Comparison of ENCODE assay signal across 10 mouse cellular contexts in genomic region chr4:59330961-59331604, GRCm38 (mm10).
DNase-seq lines count a peak whose midpoint lies in the region; ATAC-seq and TF ChIP-seq lines count a peak whose summit lies in the region.
"Had no signal": no experiment of that assay in that cellular context is flagged by ENCODE, and none has a peak within 500 bp of the region (broad histone marks: within the 10 kb centered on the region; RNA-seq: fewer than 3 reads in every experiment).

No protein-coding gene starts in this region.

- no peak overlapping the region for H3K9ac ChIP-seq in kidney, postnatal 0 days (ENCODE audit: low read depth, low read length)
- H3K9ac ChIP-seq in MEL (ENCODE audit: control insufficient read depth, low read depth, low read length, poor library complexity, severe bottlenecking), result no peak overlapping the region
- H3K9ac ChIP-seq in midbrain, embryonic 15.5 days, result no peak overlapping the region
- H3K9ac ChIP-seq: embryonic facial prominence, embryonic 12.5 days; neural tube, embryonic 12.5 days had no signal

- H3K4me1 ChIP-seq in kidney, postnatal 0 days (replicated peaks; ENCODE audit: insufficient read depth, low read length), result peaks cover 11% of the 10 kb centered on the region
- peaks cover 3 to 11% of the 10 kb centered on the region in 2 experiments for H3K4me1 ChIP-seq in MEL (ENCODE audit: control insufficient read depth in 1 of 2, insufficient read depth in 2 of 2, low read length in 2 of 2)
- H3K4me1 ChIP-seq in embryonic fibroblast, embryonic 13.5 days (ENCODE audit: control insufficient read depth, insufficient read depth, low read length), result peaks cover 8% of the 10 kb centered on the region; the same call in 1 of the 2 replicates
- H3K4me1 ChIP-seq in cerebellum, adult 2 months (ENCODE audit: control insufficient read depth, insufficient read depth, low read length), result no peaks in the 10 kb centered on the region
- H3K4me1 ChIP-seq in midbrain, embryonic 15.5 days, result peaks cover 2% of the 10 kb centered on the region; the same call in 1 of the 2 replicates
- H3K4me1 ChIP-seq: neural tube, embryonic 12.5 days had no signal

- H3K27me3 ChIP-seq in kidney, postnatal 0 days (ENCODE audit: insufficient read depth, low read length), result no peaks in the 10 kb centered on the region
- no peaks in the 10 kb centered on the region for H3K27me3 ChIP-seq in MEL (ENCODE audit: control insufficient read depth in 1 of 2, insufficient read depth in 2 of 2, low read length in 2 of 2)
- no peaks in the 10 kb centered on the region for H3K27me3 ChIP-seq in cerebellum, adult 2 months (ENCODE audit: control insufficient read depth, insufficient read depth, low read length)
- no peaks in the 10 kb centered on the region for H3K27me3 ChIP-seq in midbrain, embryonic 15.5 days (replicated peaks)
- H3K27me3 ChIP-seq: embryonic facial prominence, embryonic 12.5 days; neural tube, embryonic 12.5 days had no signal

- no peaks in the 10 kb centered on the region for H3K79me2 ChIP-seq in MEL (ENCODE audit: control insufficient read depth, insufficient read depth, low read length, poor library complexity)
- H3K79me2 ChIP-seq in macrophage (ENCODE audit: inconsistent target), result no peaks in the 10 kb centered on the region

- DNase-seq in kidney, postnatal 0 days (ENCODE audit: low spot score), result no peak
- no peak for DNase-seq in kidney, adult 11 months
- no peak for DNase-seq in MEL (ENCODE audit: low read depth, low spot score)
- no peak for DNase-seq in cerebellum, adult 2 months
- DNase-seq in T-cell, adult 2 months (ENCODE audit: low spot score), result no peak

- no peak overlapping the region for H3K4me3 ChIP-seq in kidney, postnatal 0 days (replicated peaks; ENCODE audit: low read depth, low read length)
- H3K4me3 ChIP-seq in MEL (ENCODE audit: control insufficient read depth in 1 of 2, insufficient read depth in 1 of 2, low read depth in 2 of 2, low read length in 2 of 2) (no peak overlapping the region), macrophage (ENCODE audit: inconsistent target) (no peak overlapping the region)
- H3K4me3 ChIP-seq in embryonic fibroblast, embryonic 13.5 days (ENCODE audit: insufficient read depth, low read length), result no peak overlapping the region
- no peak overlapping the region for H3K4me3 ChIP-seq in cerebellum, adult 2 months (replicated peaks; ENCODE audit: insufficient read depth, low read depth, low read length)
- no peak overlapping the region for H3K4me3 ChIP-seq in midbrain, embryonic 15.5 days
- H3K4me3 ChIP-seq: embryonic facial prominence, embryonic 12.5 days; neural tube, embryonic 12.5 days had no signal

- TF ChIP-seq CTCF in kidney, postnatal 0 days (IDR thresholded peaks at IDR 0.05; ENCODE audit: low read depth), result no peak
- no peak for TF ChIP-seq CTCF in MEL (IDR thresholded peaks at IDR 0.05 in 2 of 3, conservative IDR thresholded peaks at IDR 0.05 in 1 of 3; ENCODE audit: control insufficient read depth in 1 of 3, insufficient read depth in 1 of 3, low read depth in 2 of 3, low read length in 3 of 3, poor library complexity in 1 of 3, severe bottlenecking in 1 of 3)
- TF ChIP-seq CTCF in embryonic fibroblast, embryonic 13.5 days (IDR thresholded peaks at IDR 0.05; ENCODE audit: borderline replicate concordance, insufficient read depth, low read length), result no peak
- TF ChIP-seq CTCF in cerebellum, adult 2 months (IDR thresholded peaks at IDR 0.05; ENCODE audit: borderline replicate concordance, insufficient read depth, low read depth, low read length), result no peak

- WGBS in kidney, postnatal 0 days, result 37% methylated on average over 10 of the region's 10 CpGs
- 34% methylated on average over 10 of the region's 10 CpGs for WGBS in macrophage (ENCODE audit: missing documents)
- WGBS in cerebellum, adult 2 months, result 44% methylated on average over 10 of the region's 10 CpGs
- 28% methylated on average over 10 of the region's 10 CpGs for WGBS in midbrain, embryonic 15.5 days

- TF ChIP-seq RAD21 in MEL (IDR thresholded peaks at IDR 0.05; ENCODE audit: low read depth, low read length), result no peak

- no peaks in the 10 kb centered on the region for H3K9me3 ChIP-seq in kidney, postnatal 0 days (replicated peaks; ENCODE audit: low read length)
- H3K9me3 ChIP-seq in MEL (replicated peaks; ENCODE audit: insufficient read depth, low read length), result no peaks in the 10 kb centered on the region
- no peaks in the 10 kb centered on the region for H3K9me3 ChIP-seq in midbrain, embryonic 15.5 days
- H3K9me3 ChIP-seq: embryonic facial prominence, embryonic 12.5 days; neural tube, embryonic 12.5 days had no signal

- ATAC-seq in kidney, postnatal 0 days (replicated peaks; ENCODE audit: low FRiP score, low read depth), result no peak; the same call in 1 of the 2 replicates
- ATAC-seq in midbrain, embryonic 15.5 days (replicated peaks), result no peak

- H3K27ac ChIP-seq in kidney, postnatal 0 days, result peak overlapping the region; percentile 73
- H3K27ac ChIP-seq in MEL (ENCODE audit: control insufficient read depth, low read depth, low read length) (peak overlapping the region; percentile 18; the same call in 1 of the 2 replicates), macrophage (peak overlapping the region; percentile 92)
- peak overlapping the region; percentile 70 for H3K27ac ChIP-seq in embryonic fibroblast, embryonic 13.5 days (ENCODE audit: insufficient read depth, low read length)
- H3K27ac ChIP-seq in cerebellum, adult 2 months (ENCODE audit: insufficient read depth, low read length), result no peak overlapping the region
- no peak overlapping the region for H3K27ac ChIP-seq in midbrain, embryonic 15.5 days
- H3K27ac ChIP-seq: embryonic facial prominence, embryonic 12.5 days; neural tube, embryonic 12.5 days had no signal

- no peak for TF ChIP-seq POLR2A in MEL (IDR thresholded peaks at IDR 0.05; ENCODE audit: control insufficient read depth in 1 of 2, insufficient read depth in 1 of 2, low read depth in 1 of 2, low read length in 2 of 2, poor library complexity in 1 of 2)
- TF ChIP-seq POLR2A in embryonic fibroblast, embryonic 13.5 days (IDR thresholded peaks at IDR 0.05; ENCODE audit: low read depth, low read length), result no peak
- TF ChIP-seq POLR2A in cerebellum, adult 2 months (IDR thresholded peaks at IDR 0.05; ENCODE audit: borderline replicate concordance, insufficient read depth, low read length), result no peak

- no peak for TF ChIP-seq EP300 in MEL (IDR thresholded peaks at IDR 0.05; ENCODE audit: low read depth in 1 of 2, low read length in 2 of 2)

- no peaks in the 10 kb centered on the region for H3K36me3 ChIP-seq in kidney, postnatal 0 days (ENCODE audit: insufficient read depth, low read length)
- H3K36me3 ChIP-seq in MEL (ENCODE audit: control insufficient read depth in 1 of 2, insufficient read depth in 2 of 2, low read length in 2 of 2) (peaks cover 8 to 19% of the 10 kb centered on the region in 2 experiments), macrophage (ENCODE audit: inconsistent target) (no peaks in the 10 kb centered on the region)
- no peaks in the 10 kb centered on the region for H3K36me3 ChIP-seq in midbrain, embryonic 15.5 days (replicated peaks)
- H3K36me3 ChIP-seq: embryonic facial prominence, embryonic 12.5 days; neural tube, embryonic 12.5 days had no signal

- no peak overlapping the region for H3K4me2 ChIP-seq in kidney, postnatal 0 days (ENCODE audit: low read length)
- H3K4me2 ChIP-seq in midbrain, embryonic 15.5 days, result no peak overlapping the region
- H3K4me2 ChIP-seq: embryonic facial prominence, embryonic 12.5 days; neural tube, embryonic 12.5 days had no signal

TF ChIP-seq in MEL, 35 proteins besides CTCF, POLR2A, EP300 and RAD21:
- TF ChIP-seq CHD2 (IDR thresholded peaks at IDR 0.05; ENCODE audit: low read length) (no peak), USF1 (IDR thresholded peaks at IDR 0.05; ENCODE audit: low read depth, low read length) (no peak), POLR2AphosphoS2 (IDR thresholded peaks at IDR 0.05; ENCODE audit: low read length) (no peak), RCOR1 (IDR thresholded peaks at IDR 0.05; ENCODE audit: low read depth, low read length) (no peak), E2F4 (IDR thresholded peaks at IDR 0.05; ENCODE audit: borderline replicate concordance, low read depth, low read length) (no peak), NRF1 (IDR thresholded peaks at IDR 0.05; ENCODE audit: insufficient read depth, low read depth, low read length, poor library complexity, severe bottlenecking) (no peak), MAX (IDR thresholded peaks at IDR 0.05; ENCODE audit: low read length) (no peak), POLR2AphosphoS5 (IDR thresholded peaks at IDR 0.05; ENCODE audit: borderline replicate concordance, low read depth, low read length) (no peak), UBTF (IDR thresholded peaks at IDR 0.05; ENCODE audit: borderline replicate concordance, insufficient read depth, low read depth, low read length) (no peak), TAL1 (IDR thresholded peaks at IDR 0.05; ENCODE audit: low read length) (no peak), JUND (IDR thresholded peaks at IDR 0.05; ENCODE audit: low read depth, low read length) (no peak), TBP (IDR thresholded peaks at IDR 0.05; ENCODE audit: low read depth, low read length) (no peak), MEF2A (IDR thresholded peaks at IDR 0.05; ENCODE audit: extremely low read depth, insufficient replicate concordance, low read depth, low read length, poor library complexity, severe bottlenecking) (no peak), HCFC1 (IDR thresholded peaks at IDR 0.05; ENCODE audit: low read depth, low read length) (no peak), ETS1 (IDR thresholded peaks at IDR 0.05; ENCODE audit: low read depth, low read length) (no peak), NELFE (IDR thresholded peaks at IDR 0.05; ENCODE audit: low read depth, low read length) (no peak), ZC3H11A (IDR thresholded peaks at IDR 0.05; ENCODE audit: low read depth, low read length) (no peak)

Comparison
In these comparisons a context has a peak if more than half of its experiments do, and no peak if none do; other contexts are left out.
1. H3K27ac ChIP-seq: peak in kidney, postnatal 0 days (single experiment), MEL (single experiment), embryonic fibroblast, embryonic 13.5 days (single experiment) and macrophage (single experiment); none in cerebellum, adult 2 months (single experiment) and midbrain, embryonic 15.5 days (single experiment).